Mouse (Mus musculus) liver, embryonic 14.5 days (tissue): ENCODE results near the gene Fam169a. TPM values are rescaled to one million over a fixed set of nuclear protein-coding genes. Genes with fewer than 3 reads are reported as not detected.

Experiments used
- ATAC-seq: fragments of 200-750 bp; cut with Nextera tagmentation; 2 replicates; pipeline ENCODE4 v1.8.0; 2017; ENCODE audit warnings: moderate number of reproducible peaks, mild to moderate bottlenecking, moderate library complexity; ENCODE audit not compliant: insufficient read depth
- DNase-seq, 3 experiments: peaks; one replicate each; pipeline ENCODE4 v3.0.0-alpha.2; 2012 to 2013; ENCODE audit warnings: low read depth in 3 of 3, low spot score in 3 of 3
- H3K27ac ChIP-seq: fragments of 300-500 bp; sonication (generic); 2 replicates; pipeline ENCODE4 v1.5.1; 2014; ENCODE audit warnings: moderate library complexity, mild to moderate bottlenecking, control low read depth, inconsistent platforms
- H3K27me3 ChIP-seq: fragments of 300-500 bp; sonication (generic); 2 replicates; pipeline ENCODE4 v1.6.1; 2014; ENCODE audit warnings: mild to moderate bottlenecking, low read length, moderate library complexity; ENCODE audit not compliant: control insufficient read depth, insufficient read depth
- H3K36me3 ChIP-seq: fragments of 300-500 bp; sonication (generic); replicated peaks from 2 replicates; pipeline ENCODE4 v1.6.1; 2014; ENCODE audit warnings: low read depth; ENCODE audit not compliant: control insufficient read depth, insufficient read depth
- H3K4me1 ChIP-seq, 2 experiments: fragments of 200-500 bp in 1 of 2; fragments of 300-500 bp in 1 of 2; sonication (generic) in 1 of 2; replicated peaks; 2 replicates each; pipeline ENCODE4 v1.6.1; 2012 to 2014; ENCODE audit warnings: antibody characterized with exemption in 1 of 2, inconsistent platforms in 1 of 2, low read length in 1 of 2; ENCODE audit not compliant: control insufficient read depth in 2 of 2, insufficient read depth in 2 of 2
- H3K4me2 ChIP-seq: fragments of 300-500 bp; sonication (generic); 2 replicates; pipeline ENCODE4 v1.6.1; 2014; ENCODE audit warnings: low read depth, mild to moderate bottlenecking, control low read depth, moderate library complexity
- H3K4me3 ChIP-seq, 2 experiments: fragments of 200-500 bp in 1 of 2; fragments of 300-500 bp in 1 of 2; sonication (generic) in 1 of 2; 2 replicates each; pipeline ENCODE4 v1.5.1; 2012 to 2014; ENCODE audit warnings: low read depth in 2 of 2, low read length in 2 of 2, mild to moderate bottlenecking in 2 of 2, control low read depth in 1 of 2, inconsistent platforms in 1 of 2, moderate library complexity in 1 of 2; ENCODE audit not compliant: insufficient read depth in 1 of 2
- H3K9ac ChIP-seq: fragments of 300-500 bp; sonication (generic); replicated peaks from 2 replicates; pipeline ENCODE4 v1.6.1; 2014; ENCODE audit warnings: mild to moderate bottlenecking, control low read depth, moderate library complexity
- H3K9me3 ChIP-seq: fragments of 300-500 bp; sonication (generic); 2 replicates; pipeline ENCODE4 v1.6.1; 2016; ENCODE audit warnings: low read length, mixed read lengths; ENCODE audit not compliant: control insufficient read depth
- CTCF ChIP-seq: IDR thresholded peaks from 2 replicates; pipeline ENCODE4 v1.5.1; 2016; ENCODE audit warnings: antibody characterized with exemption, low read depth, control low read depth
- EP300 ChIP-seq: IDR thresholded peaks from 2 replicates; pipeline ENCODE4 v1.6.1; 2016; ENCODE audit warnings: antibody characterized with exemption, low read depth
- WGBS: fragments of 180-500 bp; shearing (Covaris S2); extraction: QIAGEN DNeasy Blood & Tissue Kit; methylation state at CpG from one replicate; pipeline ENCODE4 v1.1.7; 2014; ENCODE audit not compliant: insufficient replicate concordance; 5-methylcytosine and 5-hydroxymethylcytosine counted together
- polyA plus RNA-seq, 2 experiments: library from polyadenylated mRNA; depleted of rRNA in 1 of 2; stranded (reverse) in 1 of 2; unstranded in 1 of 2; fragments of >200 nt; fragmentation: Nextera tagmentation in 1 of 2; extraction: Ambion mirVana in 1 of 2; gene quantifications; 2 replicates each; pipeline versions ENCODE4 v1.2.1 to v1.2.3; 2012 to 2014

Fam169a gene
- polyA plus RNA-seq, 2 experiments, result 1.0 to 1.2 TPM

DNA sequence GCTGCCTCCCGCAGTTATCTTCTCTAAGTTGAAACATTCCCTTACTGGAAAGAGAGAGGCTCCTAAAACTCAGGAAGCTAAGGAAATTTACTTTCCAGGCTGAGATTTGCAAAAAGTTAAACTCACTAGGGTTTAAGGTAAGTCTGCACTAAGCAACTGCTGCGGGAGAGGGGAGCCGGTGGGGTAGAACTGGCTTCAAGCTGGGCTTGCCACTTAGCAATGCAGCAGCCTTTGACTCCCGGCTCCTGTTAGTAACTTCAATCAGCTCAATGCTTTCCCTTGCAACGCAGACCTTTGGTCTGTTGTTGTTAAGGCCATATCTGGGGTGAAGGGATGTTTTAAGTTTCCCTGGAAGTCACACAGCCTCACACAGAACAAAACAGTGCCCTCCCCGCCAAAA, 605 bp downstream of the Fam169a start:
- DNase-seq (no peak), ATAC-seq (no peak)
- WGBS, result 36% methylated on average over 6 of the region's 6 CpGs
- H3K4me3 ChIP-seq, result peak overlapping the region; percentile 51 to 57
- H3K9me3 ChIP-seq, result no peaks in the 10 kb centered on the region
- peak overlapping the region; percentile 75 for H3K9ac ChIP-seq
- no peaks in the 10 kb centered on the region for H3K36me3 ChIP-seq
- H3K4me1 ChIP-seq, result peaks cover 40 to 51% of the 10 kb centered on the region in 2 experiments
- H3K4me2 ChIP-seq, result peak overlapping the region; percentile 77
- peak overlapping the region; percentile 90 for H3K27ac ChIP-seq
- TF ChIP-seq CTCF (no peak), EP300 (no peak)
- peaks cover under 1% of the 10 kb centered on the region; the same call in 1 of the 2 replicates for H3K27me3 ChIP-seq

- WGBS, result 66% methylated on average over 8 of the region's 8 CpGs
- Histone ChIP-seq H3K4me1 (peaks cover 40 to 48% of the 10 kb centered on the region in 2 experiments), H3K9ac (peak overlapping the region; percentile 75), H3K27me3 (peaks cover 5% of the 10 kb centered on the region), H3K9me3 (no peaks in the 10 kb centered on the region), H3K4me3 (peak overlapping the region; percentile 8 to 57; a peak in 3 of 4 replicates), H3K4me2 (peak overlapping the region; percentile 77), H3K27ac (peak overlapping the region; percentile 90), H3K36me3 (no peaks in the 10 kb centered on the region)
- ATAC-seq (no peak), DNase-seq (no peak)
- TF ChIP-seq CTCF (no peak), EP300 (no peak)
Observed at GRCm38 (mm10) chr13:97068151-97068550, 1.1 kb downstream of the Fam169a start.

DNA sequence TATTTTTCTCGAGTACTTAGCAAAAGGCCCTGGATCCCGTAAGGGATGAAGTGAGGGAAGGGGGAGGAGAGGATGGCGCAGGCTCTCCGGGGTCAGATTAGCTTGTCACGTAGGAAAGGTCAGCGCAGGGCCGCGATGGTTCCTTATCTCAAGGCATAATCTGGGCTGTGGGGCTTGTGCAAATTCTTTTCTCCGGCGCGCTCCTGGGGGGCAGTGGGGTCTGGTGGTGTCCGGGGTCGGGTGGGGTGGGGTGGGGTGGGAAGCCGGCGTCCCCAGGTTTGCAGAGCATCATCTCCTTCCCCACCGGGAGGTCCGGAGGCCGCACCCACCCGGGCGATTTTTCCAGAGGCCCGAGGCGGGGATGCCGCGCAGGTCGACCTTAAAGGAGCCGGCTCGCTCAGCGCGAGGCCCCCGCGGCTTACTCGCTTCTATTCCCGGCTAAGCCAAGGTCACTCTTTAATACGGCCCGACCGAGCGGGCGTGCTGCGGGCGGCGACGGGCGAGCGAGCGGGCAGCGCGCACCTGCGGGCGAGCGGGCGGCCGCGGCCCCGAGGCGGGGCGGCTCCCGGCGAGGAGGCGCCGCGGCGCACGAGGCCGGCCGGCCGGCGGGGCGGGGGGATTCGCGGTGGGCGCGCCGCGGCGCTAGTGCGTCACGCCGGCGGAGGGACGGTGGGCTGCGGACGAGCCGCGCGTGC, 4.0 kb downstream of the Fam169a start:
- no peak for DNase-seq
- H3K4me1 ChIP-seq, result peaks cover 17 to 26% of the 10 kb centered on the region in 2 experiments
- H3K4me3 ChIP-seq, result peak overlapping the region; percentile 80
- TF ChIP-seq EP300 (no peak), CTCF (no peak)
- peak; percentile 45; the same call in 1 of the 2 replicates for ATAC-seq
- H3K9me3 ChIP-seq, result no peaks in the 10 kb centered on the region
- no peaks in the 10 kb centered on the region for H3K36me3 ChIP-seq
- H3K27me3 ChIP-seq, result peaks cover 6% of the 10 kb centered on the region
- peak overlapping the region; percentile 67 for H3K9ac ChIP-seq
- under 1% methylated on average over 67 of the region's 85 CpGs for WGBS
- peak overlapping the region; percentile 94 for H3K4me2 ChIP-seq
- H3K27ac ChIP-seq, result no peak overlapping the region

GRCm38 (mm10) chr13:97071626-97072241, 4.6 kb downstream of the Fam169a start:
- DNase-seq, result no peak
- WGBS, result under 1% methylated on average over 61 of the region's 76 CpGs
- TF ChIP-seq EP300 (no peak), CTCF (no peak)
- H3K4me3 ChIP-seq, result peak overlapping the region; percentile 80
- peaks cover 12 to 21% of the 10 kb centered on the region in 2 experiments for H3K4me1 ChIP-seq
- no peaks in the 10 kb centered on the region for H3K36me3 ChIP-seq
- peak overlapping the region; percentile 94 for H3K4me2 ChIP-seq
- H3K9me3 ChIP-seq, result no peaks in the 10 kb centered on the region
- ATAC-seq, result peak; percentile 53
- H3K27ac ChIP-seq, result no peak overlapping the region
- peaks cover 6% of the 10 kb centered on the region for H3K27me3 ChIP-seq
- H3K9ac ChIP-seq, result peak overlapping the region; percentile 67

DNA sequence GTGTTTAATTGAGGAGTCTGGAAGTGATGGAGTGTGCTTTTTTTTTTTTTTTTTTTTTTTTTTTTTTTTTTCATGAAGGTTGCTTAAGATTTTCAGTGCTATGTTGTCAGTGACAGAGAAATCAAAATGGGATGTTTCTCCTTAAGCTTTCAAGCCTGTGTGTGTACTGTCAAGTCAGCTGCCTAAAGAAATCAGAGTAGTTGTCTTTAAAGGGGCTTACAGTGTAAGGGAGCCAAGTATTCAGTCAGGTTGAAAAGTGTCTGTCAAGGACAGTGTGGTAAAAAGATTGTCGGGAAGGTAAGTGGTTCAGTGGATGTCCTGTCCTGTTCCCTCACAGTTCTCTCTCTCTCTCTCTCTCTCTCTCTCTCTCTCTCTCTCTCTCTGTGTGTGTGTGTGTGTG, 6.4 kb downstream of the Fam169a start:
- WGBS, result 57% methylated on average over 1 of the region's 1 CpGs
- TF ChIP-seq EP300 (no peak), CTCF (no peak)
- Histone ChIP-seq H3K4me2 (no peak overlapping the region), H3K27ac (no peak overlapping the region), H3K36me3 (no peaks in the 10 kb centered on the region), H3K9ac (no peak overlapping the region), H3K4me3 (no peak overlapping the region), H3K27me3 (peaks cover 6% of the 10 kb centered on the region), H3K9me3 (no peaks in the 10 kb centered on the region), H3K4me1 (peaks cover 3 to 6% of the 10 kb centered on the region in 2 experiments; a peak in 3 of 4 replicates)
- DNase-seq (no peak), ATAC-seq (no peak)
